ENCODE assay signal across 22 mouse cellular contexts in genomic region chr16:28391283-28391682, GRCm38 (mm10).
DNase-seq lines count a peak whose midpoint lies in the region; ATAC-seq and TF ChIP-seq lines count a peak whose summit lies in the region.
"Had no signal": no experiment of that assay in that cellular context is flagged by ENCODE, and none has a peak within 500 bp of the region (broad histone marks: within the 10 kb centered on the region; RNA-seq: fewer than 3 reads in every experiment).

No protein-coding gene starts in this region.

- intact Hi-C loops in heart, postnatal 25 days (cut with DNase I) = no loop called here

- TF ChIP-seq CTCF in forebrain, postnatal 0 days (IDR thresholded peaks at IDR 0.05; ENCODE audit: low read depth) = no peak

- no peaks in the 10 kb centered on the region for H3K27me3 ChIP-seq in forebrain, embryonic 13.5 days
- no peaks in the 10 kb centered on the region for H3K27me3 ChIP-seq in forebrain, embryonic 11.5 days (ENCODE audit: control insufficient read depth, insufficient read depth, low read length)
- no peaks in the 10 kb centered on the region for H3K27me3 ChIP-seq in forebrain, embryonic 15.5 days
- H3K27me3 ChIP-seq in forebrain, embryonic 12.5 days = no peaks in the 10 kb centered on the region
- H3K27me3 ChIP-seq in forebrain, postnatal 0 days (ENCODE audit: insufficient read depth, low read length) = no peaks in the 10 kb centered on the region
- H3K27me3 ChIP-seq: CH12.LX; embryonic facial prominence, embryonic 12.5 days had no signal

- no peaks in the 10 kb centered on the region for H3K4me1 ChIP-seq in forebrain, embryonic 13.5 days
- H3K4me1 ChIP-seq in forebrain, embryonic 11.5 days (replicated peaks; ENCODE audit: control insufficient read depth, insufficient read depth, low read length) = no peaks in the 10 kb centered on the region
- H3K4me1 ChIP-seq in forebrain, embryonic 15.5 days = no peaks in the 10 kb centered on the region
- no peaks in the 10 kb centered on the region for H3K4me1 ChIP-seq in forebrain, embryonic 12.5 days
- H3K4me1 ChIP-seq in forebrain, postnatal 0 days (ENCODE audit: insufficient read depth) = no peaks in the 10 kb centered on the region
- H3K4me1 ChIP-seq: embryonic facial prominence, embryonic 10.5 days; embryonic facial prominence, embryonic 12.5 days had no signal

- H3K36me3 ChIP-seq in forebrain, embryonic 13.5 days (ENCODE audit: poor library complexity, severe bottlenecking) = no peaks in the 10 kb centered on the region
- no peaks in the 10 kb centered on the region for H3K36me3 ChIP-seq in forebrain, embryonic 11.5 days (ENCODE audit: control insufficient read depth, insufficient read depth, low read length)
- no peaks in the 10 kb centered on the region for H3K36me3 ChIP-seq in forebrain, embryonic 15.5 days
- H3K36me3 ChIP-seq in forebrain, embryonic 12.5 days (replicated peaks) = no peaks in the 10 kb centered on the region
- H3K36me3 ChIP-seq in forebrain, postnatal 0 days (ENCODE audit: insufficient read depth) = no peaks in the 10 kb centered on the region
- H3K36me3 ChIP-seq: embryonic facial prominence, embryonic 10.5 days; embryonic facial prominence, embryonic 12.5 days; G1E had no signal

- H3K4me3 ChIP-seq in forebrain, embryonic 13.5 days = no peak overlapping the region
- H3K4me3 ChIP-seq in forebrain, embryonic 11.5 days (ENCODE audit: low read depth, low read length) = no peak overlapping the region
- H3K4me3 ChIP-seq in forebrain, embryonic 15.5 days = no peak overlapping the region
- no peak overlapping the region for H3K4me3 ChIP-seq in forebrain, embryonic 12.5 days (replicated peaks)
- no peak overlapping the region for H3K4me3 ChIP-seq in forebrain, postnatal 0 days (ENCODE audit: low read depth, low read length)
- H3K4me3 ChIP-seq: embryonic facial prominence, embryonic 10.5 days; embryonic facial prominence, embryonic 12.5 days had no signal

- H3K4me2 ChIP-seq in forebrain, embryonic 13.5 days = no peak overlapping the region
- H3K4me2 ChIP-seq in forebrain, embryonic 11.5 days (ENCODE audit: low read depth, low read length, severe bottlenecking) = no peak overlapping the region
- H3K4me2 ChIP-seq in forebrain, embryonic 15.5 days (replicated peaks) = no peak overlapping the region
- no peak overlapping the region for H3K4me2 ChIP-seq in forebrain, embryonic 12.5 days
- H3K4me2 ChIP-seq in forebrain, postnatal 0 days (ENCODE audit: low read depth) = no peak overlapping the region
- H3K4me2 ChIP-seq: embryonic facial prominence, embryonic 12.5 days had no signal

- no peak for DNase-seq in forebrain, embryonic 11.5 days (ENCODE audit: low spot score)
- peak; percentile 69 for DNase-seq in forebrain, postnatal 0 days
- DNase-seq in heart, postnatal 25 days (ENCODE audit: low spot score) = no peak
- no peak for DNase-seq in spleen, postnatal 10 days (ENCODE audit: low spot score in 2 of 2)
- DNase-seq: adrenal gland, adult 2 months; adrenal gland, postnatal 10 days; adrenal gland, postnatal 25 days; B cell, adult 2 months; cerebellum, adult 11-12 months; cerebellum, adult 2 months; cerebellum, adult 9-10 months; cerebellum, postnatal 10 days; cerebellum, postnatal 25 days had no signal

- WGBS in forebrain, embryonic 13.5 days = 79% methylated on average over 5 of the region's 5 CpGs
- WGBS in forebrain, embryonic 11.5 days = 87% methylated on average over 5 of the region's 5 CpGs
- 77% methylated on average over 5 of the region's 5 CpGs for WGBS in forebrain, embryonic 15.5 days
- WGBS in forebrain, embryonic 12.5 days = 88% methylated on average over 5 of the region's 5 CpGs
- 65% methylated on average over 5 of the region's 5 CpGs for WGBS in forebrain, postnatal 0 days

- H3K9ac ChIP-seq in forebrain, embryonic 13.5 days = no peak overlapping the region
- H3K9ac ChIP-seq in forebrain, embryonic 11.5 days (ENCODE audit: low read length) = no peak overlapping the region
- H3K9ac ChIP-seq in forebrain, embryonic 15.5 days (replicated peaks) = no peak overlapping the region
- no peak overlapping the region for H3K9ac ChIP-seq in forebrain, embryonic 12.5 days
- no peak overlapping the region for H3K9ac ChIP-seq in forebrain, postnatal 0 days
- H3K9ac ChIP-seq: embryonic facial prominence, embryonic 12.5 days had no signal

- no peaks in the 10 kb centered on the region for H3K9me3 ChIP-seq in forebrain, embryonic 13.5 days (replicated peaks)
- no peaks in the 10 kb centered on the region for H3K9me3 ChIP-seq in forebrain, embryonic 11.5 days (ENCODE audit: control insufficient read depth, low read length)
- H3K9me3 ChIP-seq in forebrain, embryonic 15.5 days = no peaks in the 10 kb centered on the region
- H3K9me3 ChIP-seq in forebrain, embryonic 12.5 days = no peaks in the 10 kb centered on the region
- peaks cover 5% of the 10 kb centered on the region; the same call in 1 of the 2 replicates for H3K9me3 ChIP-seq in forebrain, postnatal 0 days (ENCODE audit: low read length)
- H3K9me3 ChIP-seq: embryonic facial prominence, embryonic 10.5 days; embryonic facial prominence, embryonic 12.5 days; G1E had no signal

- H3K27ac ChIP-seq in forebrain, embryonic 13.5 days = no peak overlapping the region
- H3K27ac ChIP-seq in forebrain, embryonic 11.5 days (ENCODE audit: low read depth, low read length) = no peak overlapping the region
- H3K27ac ChIP-seq in forebrain, embryonic 15.5 days (replicated peaks) = no peak overlapping the region
- no peak overlapping the region for H3K27ac ChIP-seq in forebrain, embryonic 12.5 days
- H3K27ac ChIP-seq in forebrain, postnatal 0 days (ENCODE audit: low read depth, low read length) = no peak overlapping the region
- H3K27ac ChIP-seq: embryonic facial prominence, embryonic 10.5 days; embryonic facial prominence, embryonic 12.5 days had no signal

- peak; percentile 41; the same call in 1 of the 2 replicates for ATAC-seq in forebrain, embryonic 13.5 days
- ATAC-seq in forebrain, embryonic 11.5 days (replicated peaks; ENCODE audit: low FRiP score) = no peak
- 0 out of 2 replicates have a peak, but pooled peaks have one; percentile 41 for ATAC-seq in forebrain, embryonic 15.5 days (replicated peaks)
- no peak for ATAC-seq in forebrain, embryonic 12.5 days (ENCODE audit: low FRiP score)
- peak; percentile 71 for ATAC-seq in forebrain, postnatal 0 days
- ATAC-seq: CD4-positive, CD25-positive, alpha-beta regulatory T cell, adult 4 months; Patski had no signal

Comparison
In these comparisons a context has a peak if more than half of its experiments do, and no peak if none do; other contexts are left out.
1. ATAC-seq: peak in forebrain, embryonic 13.5 days (single experiment), forebrain, embryonic 15.5 days (single experiment) and forebrain, postnatal 0 days (single experiment); none in forebrain, embryonic 11.5 days (single experiment) and forebrain, embryonic 12.5 days (single experiment).